Mouse (Mus musculus) spleen, adult 2 months (tissue): ENCODE results near the gene Spock2.

Experiments used
- CTCF ChIP-seq: fragments of 200-500 bp; IDR thresholded peaks from 2 replicates; pipeline ENCODE4 v1.5.1; 2011; ENCODE audit warnings: mild to moderate bottlenecking, inconsistent platforms; ENCODE audit not compliant: insufficient read depth, insufficient read length, insufficient replicate concordance; ENCODE audit errors: extremely low read depth
- POLR2A ChIP-seq: fragments of 200-500 bp; IDR thresholded peaks from 2 replicates; pipeline ENCODE4 v1.6.1; 2011; ENCODE audit warnings: low read depth, low read length, inconsistent platforms

GRCm38 (mm10) chr10:60168960-60169359 lies 62.9 kb downstream of the Spock2 start:
- TF ChIP-seq CTCF (no peak), POLR2A (peak; percentile 39)
